Mouse (Mus musculus) gastrocnemius, postnatal 25 days (tissue): ENCODE measurements around the gene Eif3i. TPM values are rescaled to one million over a fixed set of nuclear protein-coding genes. Genes with fewer than 3 reads are reported as not detected.

ENCODE experiments used
- DNase-seq: peaks from one replicate; pipeline ENCODE4 v3.0.0; 2022
- long read RNA-seq, 2 experiments: library from polyadenylated mRNA; stranded (forward); transcript quantifications; one replicate each; pipeline ENCODE4 v2.0.0; 2021
- total RNA-seq, 2 experiments: library from RNA; stranded (reverse); gene quantifications; 1 replicate in 1 of 2; 2 replicates in 1 of 2; pipeline ENCODE4 v1.2.3; 2021

The Eif3i gene
- 100 to 1,000 TPM; 116 to 129 TPM for total RNA-seq
- long read RNA-seq, experiment 1, transcript Eif3i-201 (11 exons, 1,123 nt), result major isoform, 73 of 109 reads
- long read RNA-seq, experiment 1, partial matches to known transcripts, result 32 of 109 reads
- long read RNA-seq, experiment 1, other reads (novel, unspliced or antisense), result 4 of 109 reads
- long read RNA-seq, experiment 2, transcript Eif3i-201 (11 exons, 1,123 nt), result major isoform, 74 of 122 reads
- long read RNA-seq, experiment 2, partial matches to known transcripts, result 43 of 122 reads
- long read RNA-seq, experiment 2, other reads (novel, unspliced or antisense), result 5 of 122 reads

GRCm38 (mm10) chr4:129600233-129601158, at the start of gene Eif3i, which contains the start of gene Tmem234:
Gene Eif3i (minus strand): TSS chr4:129600648.
Gene Tmem234 (plus strand): TSS chr4:129600668.
- peak; percentile 84 for DNase-seq

DNA sequence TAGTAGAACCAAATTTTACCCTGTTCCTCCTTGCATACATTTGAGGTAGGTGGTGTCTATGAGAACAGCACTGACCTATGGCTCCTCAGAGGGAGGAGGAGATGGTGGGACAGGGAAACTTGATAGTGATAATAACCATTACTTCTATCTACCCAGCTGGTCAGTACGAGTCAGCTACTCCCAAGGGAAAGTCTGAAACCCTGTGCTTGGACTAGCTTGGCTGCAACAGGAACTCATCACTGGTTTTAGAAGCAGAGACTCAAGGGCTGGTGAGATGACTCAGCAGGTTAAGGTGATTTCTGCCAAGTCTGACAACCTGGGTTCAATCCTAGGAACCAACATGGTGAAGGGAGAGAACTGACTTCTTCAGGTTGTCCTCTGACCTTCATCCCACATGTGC, 48.2 kb upstream of the Eif3i start:
- DNase-seq, result no peak

GRCm38 (mm10) chr4:129645204-129645603, 44.8 kb upstream of the Eif3i start:
- DNase-seq, result no peak

- DNase-seq, result no peak
Measured at GRCm38 (mm10) chr4:129641756-129642155, 41.3 kb upstream of the Eif3i start.

DNA sequence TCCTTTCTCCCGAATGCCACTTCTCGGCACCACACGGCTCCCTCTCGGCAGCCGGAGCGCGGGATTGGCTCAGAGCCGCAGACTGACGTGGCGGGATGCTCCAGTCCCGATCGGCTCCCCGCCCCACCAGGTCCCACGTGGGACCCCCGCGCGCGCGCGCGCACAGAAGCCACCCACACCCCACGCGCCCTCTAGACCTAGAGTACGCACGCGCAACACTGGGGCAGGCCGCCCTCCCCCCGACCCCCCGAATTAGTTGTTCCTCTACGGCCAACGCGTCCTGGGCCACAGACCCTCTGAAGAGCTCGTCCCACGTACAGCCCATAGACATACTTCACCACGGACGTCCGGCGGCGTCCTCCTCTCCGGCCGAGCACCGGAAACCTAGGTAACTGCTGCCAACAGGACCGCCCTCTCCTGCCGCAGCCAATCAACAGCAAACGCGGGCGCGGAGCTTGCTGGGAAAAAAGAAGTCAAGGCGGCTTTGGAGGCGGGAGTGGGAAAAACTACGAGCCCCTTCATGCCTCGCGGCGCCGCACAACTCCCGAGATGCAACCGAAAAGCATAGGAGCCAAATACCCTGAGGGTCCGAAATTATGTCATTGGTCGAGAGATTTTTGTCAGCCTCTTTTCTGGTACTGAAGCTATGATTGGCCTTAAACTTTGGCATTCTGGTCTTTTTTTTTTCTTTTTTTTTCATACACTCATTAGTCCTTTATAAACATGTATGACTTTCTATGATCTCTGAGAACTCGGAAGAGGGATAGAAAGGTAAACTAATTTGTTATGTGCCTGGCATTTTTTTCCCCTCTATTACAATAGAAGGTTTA, 40.4 kb upstream of the Eif3i start, which contains the start of gene Txlna:
TSS of gene Txlna (minus strand) at position 428 of the 830 bp plus-strand sequence.
- DNase-seq, result peak; percentile 96

- DNase-seq, result peak; percentile 17
Measured at GRCm38 (mm10) chr4:129640101-129640637, 39.7 kb upstream of the Eif3i start.

DNA sequence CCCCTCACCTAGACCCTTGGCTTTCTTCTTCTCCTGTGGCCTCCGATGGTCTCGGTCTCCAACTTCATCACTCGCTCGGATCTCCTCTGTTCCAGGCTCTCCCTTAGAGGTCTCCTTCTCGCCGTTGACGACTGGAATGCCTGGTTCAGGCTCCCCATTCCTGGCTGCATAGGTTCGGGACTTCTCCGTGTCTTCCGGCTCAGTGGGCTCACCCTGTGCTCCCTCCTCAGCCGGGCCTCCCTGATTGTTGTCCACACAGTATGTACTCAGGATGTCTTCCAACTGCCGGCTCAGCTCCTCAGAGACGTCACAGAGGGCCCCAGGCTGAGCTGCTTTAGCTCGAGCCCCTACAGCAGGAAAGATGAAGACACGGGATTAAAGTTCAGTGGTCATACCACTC, 38.8 kb upstream of the Eif3i start:
- no peak for DNase-seq

DNA sequence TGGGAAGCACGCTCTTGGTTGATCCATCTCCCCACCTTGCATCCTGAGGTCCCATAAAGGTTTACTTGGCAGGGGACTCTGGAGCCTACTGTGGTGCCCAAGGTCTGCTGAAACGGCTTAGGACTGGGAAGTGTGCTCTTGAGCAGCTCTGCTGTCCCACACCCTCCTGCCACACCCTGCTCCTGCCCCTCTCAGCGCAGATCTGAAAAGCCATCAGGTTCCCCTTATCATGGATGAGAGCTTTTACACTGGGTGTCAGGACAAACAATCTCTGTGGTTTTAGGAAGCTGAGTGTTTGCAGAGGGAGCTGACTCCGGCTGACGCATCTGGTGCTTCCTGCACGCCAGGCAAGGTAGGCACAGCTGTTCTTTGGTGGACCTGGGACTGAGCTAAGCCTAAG, 33.4 kb upstream of the Eif3i start:
- DNase-seq, result no peak

- DNase-seq, result no peak
Measured at GRCm38 (mm10) chr4:129631867-129632266, 31.4 kb upstream of the Eif3i start.

- no peak for DNase-seq
Measured at GRCm38 (mm10) chr4:129630944-129631343, 30.5 kb upstream of the Eif3i start.

- DNase-seq, result no peak
Measured at GRCm38 (mm10) chr4:129626035-129626434, 25.6 kb upstream of the Eif3i start.

- no peak for DNase-seq
Measured at GRCm38 (mm10) chr4:129625496-129625895, 25.0 kb upstream of the Eif3i start.

- peak; percentile 41 for DNase-seq
Measured at GRCm38 (mm10) chr4:129625029-129625370, 24.6 kb upstream of the Eif3i start.

DNA sequence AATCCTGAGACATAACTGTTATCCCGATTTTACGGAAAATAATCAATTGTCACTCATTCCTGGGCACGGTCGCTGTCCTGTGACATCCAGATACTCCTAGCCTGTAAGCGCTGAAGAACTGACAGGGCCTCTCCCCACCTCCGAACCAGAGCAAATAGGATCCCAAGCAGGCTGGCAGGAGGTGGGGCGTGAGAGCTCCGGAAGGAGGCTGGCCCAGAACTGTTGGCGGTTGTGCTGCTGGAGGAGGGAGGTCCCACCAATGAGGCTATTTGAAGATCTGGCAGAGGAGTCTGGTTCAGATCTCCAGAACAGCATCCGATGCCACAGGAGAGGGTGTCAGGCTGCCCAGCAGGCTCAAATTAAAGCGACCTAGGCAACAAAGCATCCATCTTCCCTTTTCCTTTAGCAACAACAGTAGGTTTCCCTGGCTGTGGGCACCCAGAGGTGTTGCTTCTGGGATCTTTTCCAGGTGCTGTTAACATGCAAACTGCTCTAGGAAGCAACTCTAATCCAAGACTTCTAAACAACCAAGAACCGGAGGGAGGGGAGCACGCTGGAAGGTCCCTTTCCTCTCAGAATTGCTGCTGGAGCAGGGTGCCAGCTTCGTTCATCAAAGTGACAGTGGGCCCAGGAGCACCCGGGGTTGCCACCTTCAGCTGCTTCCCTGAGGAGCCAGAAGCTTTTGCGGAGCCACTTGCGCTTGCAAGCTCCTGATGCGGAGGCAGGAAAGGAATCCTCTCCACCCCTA, 24.0 kb upstream of the Eif3i start:
- peak; percentile 93 for DNase-seq

- DNase-seq, result peak; percentile 37
Measured at GRCm38 (mm10) chr4:129623681-129624091, 23.2 kb upstream of the Eif3i start, which contains the start of gene Ccdc28b. Gene Ccdc28b (minus strand): TSS chr4:129623947.

- DNase-seq, result no peak
Measured at GRCm38 (mm10) chr4:129622803-129623535, 22.5 kb upstream of the Eif3i start.

GRCm38 (mm10) chr4:129622120-129622802, 21.8 kb upstream of the Eif3i start:
- no peak for DNase-seq

DNA sequence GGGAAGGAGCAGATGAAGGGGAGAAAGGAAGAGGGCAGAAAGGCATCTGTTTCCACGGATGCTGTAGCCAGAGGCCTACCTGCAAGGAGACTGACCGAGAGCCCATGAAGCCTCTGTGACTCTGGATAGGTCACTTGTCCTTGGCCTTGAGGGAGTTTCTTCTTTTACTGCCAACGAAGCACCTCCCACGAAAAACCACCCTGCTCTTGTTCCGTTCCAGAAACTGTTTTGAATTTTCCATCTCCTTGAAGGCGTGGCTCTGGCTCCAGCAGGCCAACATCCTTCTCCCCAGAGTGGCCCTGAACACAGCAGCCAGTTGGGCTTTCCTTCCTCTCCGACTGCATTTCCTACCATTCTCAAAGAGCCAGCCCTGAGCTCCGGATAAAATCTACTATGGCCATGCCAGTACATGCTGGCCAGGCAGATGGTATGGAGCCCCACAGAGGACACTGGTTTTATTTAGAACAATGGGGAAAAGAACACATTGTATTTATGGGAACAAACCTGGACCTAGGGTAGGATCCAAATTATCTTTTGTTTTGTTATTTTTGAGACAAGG, 20.9 kb upstream of the Eif3i start:
- peak; percentile 69 for DNase-seq
